Mouse (Mus musculus): ENCODE measurements around the gene C1qa. TPM values are rescaled to one million over a fixed set of nuclear protein-coding genes. Genes with fewer than 3 reads are reported as not detected.

C1qa gene
- total RNA-seq, 2 experiments from 2014 or later = 34.8 to 40.9 TPM

- ATAC-seq (replicated peaks; ENCODE audit: low FRiP score, poor library complexity, severe bottlenecking) = no peak
Observed at GRCm38 (mm10) chr4:136907033-136907432, 8.4 kb upstream of the C1qa start.

GRCm38 (mm10) chr4:136904767-136905539 lies 6.3 kb upstream of the C1qa start:
- no peak for ATAC-seq (replicated peaks; ENCODE audit: low FRiP score, poor library complexity, severe bottlenecking)

DNA sequence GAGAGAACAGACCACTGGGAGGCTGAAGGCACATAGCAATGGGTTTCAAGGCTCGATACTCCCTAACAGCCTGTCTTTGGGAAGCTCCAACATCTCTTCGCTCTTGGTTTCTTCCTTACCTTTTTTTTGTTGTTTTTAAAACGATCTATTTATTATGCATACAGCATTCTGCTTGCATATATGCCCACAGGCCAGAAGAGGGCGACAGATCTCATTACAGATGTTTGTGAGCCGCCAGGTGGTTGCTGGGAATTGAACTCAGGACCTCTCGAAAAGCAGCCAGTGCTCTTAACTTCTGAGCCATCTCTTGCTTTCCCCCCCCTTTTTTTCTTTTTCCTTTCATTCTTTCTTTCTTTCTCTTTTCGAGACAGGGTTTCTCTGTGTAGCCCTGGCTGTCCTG lies 551 bp upstream of the C1qa start:
- ATAC-seq (replicated peaks; ENCODE audit: low FRiP score, poor library complexity, severe bottlenecking) = no peak

DNA sequence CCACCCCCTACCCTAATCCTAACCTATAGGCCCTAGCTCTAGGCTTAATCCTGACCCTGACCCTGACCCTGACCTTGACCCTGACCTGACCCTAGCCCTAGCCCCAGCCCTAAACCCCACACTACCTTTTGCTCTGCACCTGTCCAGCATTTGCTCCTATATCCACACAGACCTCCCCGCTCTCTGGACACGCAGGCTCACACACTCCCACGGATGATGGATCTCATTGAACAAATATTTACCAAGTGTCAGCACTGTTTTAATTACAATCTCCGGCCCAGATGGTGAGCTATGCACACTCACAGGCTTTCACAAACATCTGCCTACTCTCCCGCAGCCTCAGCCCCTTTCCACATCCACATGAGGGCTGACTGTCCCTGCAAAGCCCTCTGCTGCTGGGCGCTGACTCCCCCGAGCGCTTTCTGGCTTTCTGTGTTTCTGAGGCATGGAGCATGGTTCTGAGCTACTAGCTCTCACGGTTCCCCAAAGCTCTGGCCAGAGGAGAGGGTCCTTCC lies 462 bp downstream of the C1qa start:
- ATAC-seq (replicated peaks; ENCODE audit: low FRiP score, poor library complexity, severe bottlenecking) = no peak

DNA sequence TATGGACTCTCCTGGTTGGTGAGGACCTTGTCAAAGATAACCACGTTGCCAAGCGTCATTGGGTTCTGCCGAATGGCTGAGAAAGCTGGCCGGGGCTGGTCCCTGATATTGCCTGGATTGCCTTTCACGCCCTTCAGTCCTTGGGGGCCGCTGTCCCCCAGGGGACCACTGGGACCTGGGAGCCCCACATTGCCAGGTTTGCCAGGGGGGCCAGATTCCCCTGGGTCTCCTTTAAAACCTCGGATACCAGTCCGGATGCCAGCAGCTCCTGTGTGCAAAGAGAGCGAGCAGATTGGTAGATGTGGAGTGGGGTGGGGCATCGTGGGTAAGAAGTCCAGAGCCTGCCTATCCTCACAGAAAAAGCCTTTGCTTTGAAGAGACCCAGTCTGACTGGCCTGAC lies 2.1 kb downstream of the C1qa start:
- ATAC-seq (replicated peaks; ENCODE audit: low FRiP score, poor library complexity, severe bottlenecking) = no peak

- ATAC-seq (replicated peaks; ENCODE audit: low FRiP score, poor library complexity, severe bottlenecking) = no peak
Observed at GRCm38 (mm10) chr4:136895861-136896260, 2.7 kb downstream of the C1qa start.

DNA sequence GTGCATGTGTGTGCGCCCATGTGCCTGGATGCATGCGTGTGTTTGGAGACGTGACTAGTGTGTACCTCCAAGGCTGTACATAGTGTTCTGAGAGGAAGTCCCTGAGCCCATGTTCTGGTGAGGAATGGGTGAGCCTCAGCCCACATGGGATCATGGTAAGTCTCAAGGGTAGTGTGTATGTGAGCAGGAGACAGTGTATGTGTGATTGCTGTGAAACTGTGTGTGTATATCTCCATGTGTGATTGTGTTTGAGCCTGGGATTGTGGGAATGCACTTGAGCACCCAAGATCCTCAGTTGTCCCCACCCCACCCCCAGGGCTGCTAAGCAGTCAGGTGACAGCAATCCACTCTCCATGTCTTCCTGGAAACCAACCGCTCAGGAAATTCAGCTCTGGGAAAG lies 3.8 kb downstream of the C1qa start:
- no peak for ATAC-seq (replicated peaks; ENCODE audit: low FRiP score, poor library complexity, severe bottlenecking)

DNA sequence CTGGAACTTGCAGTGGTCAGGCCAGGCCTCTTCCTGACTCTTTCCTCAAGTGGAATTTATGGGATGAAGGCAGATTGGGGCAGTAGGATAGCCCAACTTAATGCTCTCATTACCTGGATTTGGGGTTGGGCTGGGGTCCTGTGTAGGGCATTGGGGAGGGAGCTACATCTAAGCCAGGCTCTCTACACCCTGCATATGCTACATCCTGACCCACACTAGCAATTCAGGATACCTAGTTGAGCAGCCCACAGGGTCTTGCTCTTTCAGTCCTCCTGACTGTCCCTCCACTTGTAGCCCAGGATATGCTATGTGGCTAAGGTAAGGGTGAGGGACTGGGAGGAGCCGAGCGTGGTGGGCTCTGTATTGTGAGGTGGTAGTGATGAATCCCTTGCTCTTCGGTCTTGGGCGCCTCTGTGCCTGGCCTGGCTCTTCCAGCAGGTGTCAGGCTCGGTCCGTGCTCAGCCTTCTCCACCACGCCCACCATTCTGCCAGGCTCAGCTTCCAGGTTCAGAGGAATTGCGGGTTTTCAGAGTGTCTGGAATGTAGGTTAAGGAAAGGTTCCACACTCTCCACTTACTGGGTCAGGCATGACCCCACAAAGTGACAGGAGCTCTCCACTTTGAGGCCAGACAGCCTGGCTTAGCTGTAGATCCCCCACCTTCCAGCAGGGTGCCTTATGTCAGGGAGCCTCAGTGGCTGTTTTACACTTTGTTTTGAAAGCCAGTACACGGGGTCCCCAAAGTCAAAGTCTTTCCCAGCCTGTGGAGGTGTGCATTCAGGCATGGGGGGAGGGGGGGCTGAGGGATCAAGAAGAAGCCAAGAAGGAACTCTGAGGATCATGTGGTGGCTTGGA lies 4.7 kb downstream of the C1qa start:
- no peak for ATAC-seq (replicated peaks; ENCODE audit: low FRiP score, poor library complexity, severe bottlenecking)

GRCm38 (mm10) chr4:136892811-136893210 lies 5.8 kb downstream of the C1qa start, which contains the start of gene C1qc:
C1qc (minus strand) TSS chr4:136893065.
- ATAC-seq (replicated peaks; ENCODE audit: low FRiP score, poor library complexity, severe bottlenecking) = no peak

GRCm38 (mm10) chr4:136892371-136892770 lies 6.2 kb downstream of the C1qa start:
- no peak for ATAC-seq (replicated peaks; ENCODE audit: low FRiP score, poor library complexity, severe bottlenecking)

DNA sequence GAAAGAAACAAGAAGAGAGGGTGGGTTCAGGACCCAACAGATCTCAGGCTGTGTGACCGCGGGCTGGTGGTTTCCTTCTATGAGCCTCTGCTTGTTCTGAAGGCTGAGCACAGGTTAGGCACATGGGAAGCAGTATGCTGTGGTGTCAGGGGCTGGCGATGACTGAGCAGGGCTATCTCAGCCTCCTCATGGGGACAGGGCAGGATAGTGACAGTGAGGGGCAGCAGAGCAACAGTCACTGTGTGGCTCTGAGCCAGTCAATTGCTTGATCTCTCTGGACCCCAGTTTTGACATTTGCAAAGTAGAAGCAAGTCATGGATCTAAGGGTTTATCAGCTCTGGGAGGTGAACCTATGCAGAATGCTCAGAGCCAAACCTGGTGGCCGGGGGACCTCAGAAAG lies 7.5 kb downstream of the C1qa start:
- ATAC-seq (replicated peaks; ENCODE audit: low FRiP score, poor library complexity, severe bottlenecking) = no peak

GRCm38 (mm10) chr4:136889981-136890380 lies 8.6 kb downstream of the C1qa start:
- no peak for ATAC-seq (replicated peaks; ENCODE audit: low FRiP score, poor library complexity, severe bottlenecking)

DNA sequence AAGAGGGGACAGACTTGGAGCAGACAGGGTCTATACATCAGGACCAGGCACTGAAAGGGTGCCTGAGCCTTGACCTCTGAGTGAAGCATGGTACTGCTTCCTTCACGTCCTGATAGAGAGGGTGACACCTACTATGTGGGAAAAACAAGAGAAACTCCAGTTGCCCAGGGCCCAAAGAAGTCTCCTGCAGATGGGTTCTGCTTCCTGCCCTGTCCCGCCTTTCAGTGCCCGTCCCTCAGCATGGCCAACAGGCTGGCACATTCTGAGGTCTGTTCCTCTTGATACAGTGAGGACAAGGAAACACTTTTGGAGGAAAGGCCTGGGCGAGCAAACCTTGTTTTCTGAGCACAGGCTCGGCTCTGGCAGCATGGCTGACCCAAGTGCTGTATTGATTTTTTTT lies 10.9 kb downstream of the C1qa start:
- ATAC-seq (replicated peaks; ENCODE audit: low FRiP score, poor library complexity, severe bottlenecking) = no peak

- no peak for ATAC-seq (replicated peaks; ENCODE audit: low FRiP score, poor library complexity, severe bottlenecking)
Observed at GRCm38 (mm10) chr4:136886101-136886500, 12.5 kb downstream of the C1qa start, which contains the start of gene C1qb. C1qb (minus strand) TSS chr4:136886187.

- no peak for ATAC-seq (replicated peaks; ENCODE audit: low FRiP score, poor library complexity, severe bottlenecking)
Observed at GRCm38 (mm10) chr4:136878601-136879000, 20.0 kb downstream of the C1qa start.

DNA sequence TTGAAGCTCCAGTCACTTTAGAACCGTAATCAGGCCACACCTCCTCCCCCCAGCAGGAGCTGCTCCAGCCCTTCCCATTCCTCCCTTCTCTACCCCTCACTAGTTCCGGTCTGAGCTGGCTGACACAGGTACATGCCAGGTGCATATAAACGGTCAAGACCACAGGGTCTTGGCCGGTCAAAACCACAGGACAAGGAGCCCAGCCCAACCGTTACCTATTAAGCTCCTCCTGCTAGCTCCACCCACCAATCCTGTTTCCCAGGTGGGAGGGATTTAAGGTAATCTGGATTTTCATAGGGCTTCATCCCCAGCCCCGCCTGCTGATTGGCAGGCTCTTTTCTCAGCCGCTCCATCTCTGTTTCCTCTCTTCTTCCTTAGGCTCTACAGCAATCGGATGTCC lies 20.4 kb downstream of the C1qa start:
- ATAC-seq (replicated peaks; ENCODE audit: low FRiP score, poor library complexity, severe bottlenecking) = no peak

- ATAC-seq (replicated peaks; ENCODE audit: low FRiP score, poor library complexity, severe bottlenecking) = no peak
Observed at GRCm38 (mm10) chr4:136876971-136877370, 21.6 kb downstream of the C1qa start.

DNA sequence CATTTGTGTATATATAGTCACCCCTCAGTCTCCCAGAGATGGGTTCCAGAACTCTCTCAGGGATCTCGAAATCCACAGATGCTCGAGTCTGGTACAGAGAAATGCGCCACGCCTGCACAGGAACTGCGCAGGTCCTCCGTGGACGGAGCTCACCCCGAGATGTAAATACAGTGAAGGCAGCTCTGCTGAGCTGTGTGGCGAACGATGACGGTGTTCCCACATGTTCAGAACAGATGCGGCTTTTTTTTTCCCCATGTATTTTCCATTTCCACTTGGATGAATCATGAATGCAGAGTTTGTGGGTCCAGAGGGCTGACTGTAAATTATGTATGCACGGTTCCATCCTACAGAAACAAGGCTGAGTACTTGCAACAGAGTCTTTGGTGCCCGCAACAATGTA lies 23.6 kb downstream of the C1qa start:
- ATAC-seq (replicated peaks; ENCODE audit: low FRiP score, poor library complexity, severe bottlenecking) = no peak

GRCm38 (mm10) chr4:136868371-136868770 lies 30.2 kb downstream of the C1qa start:
- ATAC-seq (replicated peaks; ENCODE audit: low FRiP score, poor library complexity, severe bottlenecking) = no peak

- ATAC-seq (replicated peaks; ENCODE audit: low FRiP score, poor library complexity, severe bottlenecking) = no peak
Observed at GRCm38 (mm10) chr4:136867690-136868345, 30.8 kb downstream of the C1qa start.

Data from erythroblast, adult 5-6 weeks (primary cell).